14 mouse cellular contexts compared by ENCODE assay signal in the genomic region with DNA sequence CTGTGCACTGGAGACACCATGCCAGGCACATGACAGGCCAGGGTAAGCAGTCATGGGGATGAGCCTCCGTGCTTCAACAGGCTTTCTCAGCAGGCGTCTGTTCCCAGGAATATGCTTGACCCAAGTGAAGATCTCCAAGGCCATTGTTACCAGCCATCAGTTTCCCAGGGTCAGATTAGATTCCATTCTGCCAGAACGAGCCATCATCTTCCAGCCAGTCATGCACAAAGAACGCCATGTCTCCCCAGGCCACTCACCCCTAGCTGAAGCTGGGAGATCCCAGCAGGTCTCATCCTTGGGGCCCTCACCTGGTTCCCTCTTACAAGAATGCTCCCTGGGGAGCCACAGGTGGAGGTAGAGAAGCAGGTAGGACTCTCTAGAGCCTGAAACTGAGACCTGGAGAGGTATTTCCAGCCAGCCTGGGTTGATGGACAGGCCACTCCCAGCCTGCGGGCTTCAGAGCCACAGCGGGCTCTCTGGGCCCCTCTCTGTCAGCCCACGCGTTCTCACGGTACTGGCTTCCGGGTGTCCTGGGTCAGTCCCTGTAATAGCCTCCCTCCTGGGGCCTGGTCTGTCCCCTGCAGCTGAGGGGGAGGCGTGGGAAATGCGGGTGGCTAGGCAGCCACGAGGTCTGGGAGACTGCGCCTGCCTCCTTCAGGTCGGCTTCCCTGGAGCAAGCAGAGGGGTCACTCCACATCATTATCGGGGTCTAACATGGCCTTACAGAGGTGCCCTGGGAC. TPM values are rescaled to one million over a fixed set of nuclear protein-coding genes. Genes with fewer than 3 reads are reported as not detected.
DNase-seq lines count a peak whose midpoint lies in the region; ATAC-seq and TF ChIP-seq lines count a peak whose summit lies in the region.
"Had no signal": no experiment of that assay in that cellular context is flagged by ENCODE, and none has a peak within 500 bp of the region (broad histone marks: within the 10 kb centered on the region; RNA-seq: fewer than 3 reads in every experiment).

No protein-coding gene starts in this region.

- H3K27ac ChIP-seq in kidney, postnatal 0 days, result peak overlapping the region; percentile 48; the same call in 1 of the 2 replicates
- H3K27ac ChIP-seq in brown adipose tissue, adult 24 weeks (replicated peaks; ENCODE audit: low read depth, low read length), result peak overlapping the region; percentile 58
- no peak overlapping the region for H3K27ac ChIP-seq in heart, postnatal 0 days (ENCODE audit: low read depth)
- H3K27ac ChIP-seq: liver, embryonic 13.5 days; neural tube, embryonic 12.5 days had no signal

- H3K27me3 ChIP-seq in kidney, postnatal 0 days (ENCODE audit: insufficient read depth, low read length), result no peaks in the 10 kb centered on the region
- H3K27me3 ChIP-seq in heart, postnatal 0 days (ENCODE audit: control insufficient read depth, insufficient read depth, low read length), result 0 out of 2 replicates have a peak, but pooled peaks cover 4% of the 10 kb centered on the region

- H3K4me2 ChIP-seq in kidney, postnatal 0 days (ENCODE audit: low read length), result no peak overlapping the region
- H3K4me2 ChIP-seq in heart, postnatal 0 days (ENCODE audit: low read depth, low read length), result no peak overlapping the region
- H3K4me2 ChIP-seq: liver, embryonic 13.5 days; neural tube, embryonic 12.5 days had no signal

- DNase-seq in gastrocnemius, postnatal 14 days, result peak; percentile 36
- DNase-seq in gastrocnemius, postnatal 10 days, result no peak
- peak; percentile 46 for DNase-seq in kidney, postnatal 0 days (ENCODE audit: low spot score)
- no peak for DNase-seq in kidney, adult 8-10 months
- DNase-seq in heart, postnatal 0 days (ENCODE audit: low spot score), result no peak
- no peak for DNase-seq in cerebellum, adult 18-20 months
- DNase-seq: liver, embryonic 13.5 days; thymus, postnatal 25 days had no signal

- ATAC-seq in kidney, postnatal 0 days (replicated peaks; ENCODE audit: low FRiP score, low read depth), result peak; percentile 79; the same call in 1 of the 2 replicates
- ATAC-seq in heart, postnatal 0 days (ENCODE audit: insufficient read depth, low read depth), result peak; percentile 36; the same call in 1 of the 2 replicates
- no peak for ATAC-seq in frontal cortex, adult (ENCODE audit: low TSS enrichment)
- ATAC-seq: activated CD4-positive, CD25-positive, alpha-beta regulatory T cell, adult 4 months; midbrain, embryonic 16.5 days had no signal

- 32% methylated on average over 16 of the region's 16 CpGs for WGBS in kidney, postnatal 0 days
- WGBS in heart, postnatal 0 days, result 59% methylated on average over 16 of the region's 16 CpGs

- TF ChIP-seq EP300 in heart, postnatal 0 days (IDR thresholded peaks at IDR 0.05; ENCODE audit: low read depth), result no peak

- H3K36me3 ChIP-seq in kidney, postnatal 0 days (ENCODE audit: insufficient read depth, low read length), result no peaks in the 10 kb centered on the region
- H3K36me3 ChIP-seq in heart, postnatal 0 days (replicated peaks; ENCODE audit: control insufficient read depth, insufficient read depth, low read length), result no peaks in the 10 kb centered on the region
- H3K36me3 ChIP-seq: liver, embryonic 13.5 days; neural tube, embryonic 12.5 days had no signal

- no peak overlapping the region for H3K9ac ChIP-seq in kidney, postnatal 0 days (ENCODE audit: low read depth, low read length)
- H3K9ac ChIP-seq in heart, postnatal 0 days (replicated peaks; ENCODE audit: low read depth, low read length), result no peak overlapping the region
- H3K9ac ChIP-seq: liver, embryonic 13.5 days; neural tube, embryonic 12.5 days had no signal

- intact Hi-C loops in gastrocnemius, postnatal 14 days (cut with DNase I; ENCODE audit: low total_unique reads), result no loop called here

- H3K4me1 ChIP-seq in kidney, postnatal 0 days (replicated peaks; ENCODE audit: insufficient read depth, low read length), result peaks cover 13% of the 10 kb centered on the region; the same call in 1 of the 2 replicates
- H3K4me1 ChIP-seq in brown adipose tissue, adult 24 weeks (ENCODE audit: control insufficient read depth, insufficient read depth, insufficient read length, low read length), result no peaks in the 10 kb centered on the region
- no peaks in the 10 kb centered on the region for H3K4me1 ChIP-seq in heart, postnatal 0 days (ENCODE audit: control insufficient read depth, insufficient read depth)
- H3K4me1 ChIP-seq: neural tube, embryonic 12.5 days had no signal

- no peaks in the 10 kb centered on the region for H3K9me3 ChIP-seq in kidney, postnatal 0 days (replicated peaks; ENCODE audit: low read length)
- no peaks in the 10 kb centered on the region for H3K9me3 ChIP-seq in heart, postnatal 0 days (replicated peaks; ENCODE audit: control insufficient read depth, low read length)
- H3K9me3 ChIP-seq: liver, embryonic 13.5 days; neural tube, embryonic 12.5 days had no signal

- no peak overlapping the region for H3K4me3 ChIP-seq in kidney, postnatal 0 days (replicated peaks; ENCODE audit: low read depth, low read length)
- no peak overlapping the region for H3K4me3 ChIP-seq in brown adipose tissue, adult 24 weeks (ENCODE audit: insufficient read depth, low read depth, low read length)
- H3K4me3 ChIP-seq in heart, postnatal 0 days (ENCODE audit: low read depth, low read length), result no peak overlapping the region
- H3K4me3 ChIP-seq: liver, embryonic 13.5 days; neural tube, embryonic 12.5 days had no signal

- peak; percentile 21; the same call in 1 of the 2 replicates for TF ChIP-seq CTCF in kidney, postnatal 0 days (IDR thresholded peaks at IDR 0.05; ENCODE audit: low read depth)
- no peak for TF ChIP-seq CTCF in heart, postnatal 0 days (IDR thresholded peaks at IDR 0.05; ENCODE audit: low read depth)

RNA-seq across cellular contexts. Expression of a gene that starts 10.9 kb away (rescaled TPM):
- total RNA-seq in gastrocnemius, postnatal 14 days (2021), result 10 to 100 TPM in 1 of 2 experiments, 1 to 10 TPM in 1; 8.5 to 10.1 TPM
- 10 to 100 TPM in 1 of 2 experiments, 1 to 10 TPM in 1; 8.6 to 11.6 TPM for total RNA-seq in gastrocnemius, postnatal 10 days (2021)
- polyA plus RNA-seq in kidney, postnatal 0 days (2015; fragmentation: Nextera tagmentation; extraction: Ambion mirVana), result 33.3 and 34.1 TPM in 2 replicates
- polyA plus RNA-seq in brown adipose tissue, adult 24 weeks (2012; ENCODE audit: insufficient read depth, insufficient read length, missing spikeins), result 18.2 and 21.0 TPM in 2 replicates
- 11.1 and 11.8 TPM in 2 replicates for total RNA-seq in heart, postnatal 0 days (2014; rRNA removed; ENCODE audit: low replicate concordance)
- polyA plus RNA-seq in heart, postnatal 0 days (2015; fragmentation: Nextera tagmentation; extraction: Ambion mirVana), result 4.4 and 4.5 TPM in 2 replicates
- total RNA-seq: common myeloid progenitor, adult 5-6 weeks had no signal

Comparison
In these comparisons a context has a peak if more than half of its experiments do, and no peak if none do; other contexts are left out.
1. DNase-seq: peak in gastrocnemius, postnatal 14 days (single experiment) and kidney, postnatal 0 days (single experiment); none in gastrocnemius, postnatal 10 days (single experiment), kidney, adult 8-10 months (0 of 2), heart, postnatal 0 days (single experiment) and cerebellum, adult 18-20 months (0 of 2).